Mouse (Mus musculus): Measurements from ENCODE around the gene Lonp1.
"Not testable (repeated sequence)": the region's sequence is repeated elsewhere in the genome, so short reads cannot be mapped to it uniquely, and the experiment has no call there.

Lonp1 gene

DNA sequence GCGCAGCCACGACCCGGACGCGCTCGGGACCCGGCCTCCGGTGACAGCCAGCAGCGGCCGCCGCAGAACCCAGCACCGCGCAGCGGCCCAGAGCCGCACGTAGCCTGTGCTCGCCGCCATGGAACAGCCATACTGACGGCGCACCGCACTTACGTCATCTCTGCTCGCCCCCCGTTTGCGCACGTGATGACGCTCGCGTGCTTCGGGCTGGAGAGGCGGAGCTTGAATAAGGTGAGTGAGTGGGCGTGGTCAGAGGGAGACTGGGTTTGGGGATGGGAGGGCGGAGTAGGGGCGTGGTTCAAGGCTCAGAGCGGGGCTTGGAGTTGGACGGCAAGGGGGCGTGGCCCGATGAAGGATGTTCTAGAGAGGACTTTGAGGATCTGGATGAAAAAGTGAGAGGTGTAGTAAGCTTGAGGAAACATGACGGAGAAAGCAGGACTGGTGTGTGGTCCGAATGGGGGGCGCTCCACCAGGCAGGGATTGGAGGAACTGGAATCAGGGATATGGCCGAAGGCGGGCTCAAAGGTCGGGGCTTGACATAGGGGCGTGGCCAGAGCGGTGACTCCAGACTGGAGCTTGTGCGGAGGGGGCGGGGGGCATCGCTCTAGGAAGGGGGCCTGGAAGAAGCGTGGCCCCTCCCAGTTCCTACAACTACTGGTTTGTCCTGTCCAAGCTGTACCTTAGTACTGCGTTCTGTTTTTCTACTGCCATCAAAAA is at the start of gene Lonp1:
Lonp1 (minus strand) TSS at position 134 of the 717 bp plus-strand sequence.
- DNase-seq (ENCODE audit: low spot score in 2 of 2): peak; percentile 97

DNA sequence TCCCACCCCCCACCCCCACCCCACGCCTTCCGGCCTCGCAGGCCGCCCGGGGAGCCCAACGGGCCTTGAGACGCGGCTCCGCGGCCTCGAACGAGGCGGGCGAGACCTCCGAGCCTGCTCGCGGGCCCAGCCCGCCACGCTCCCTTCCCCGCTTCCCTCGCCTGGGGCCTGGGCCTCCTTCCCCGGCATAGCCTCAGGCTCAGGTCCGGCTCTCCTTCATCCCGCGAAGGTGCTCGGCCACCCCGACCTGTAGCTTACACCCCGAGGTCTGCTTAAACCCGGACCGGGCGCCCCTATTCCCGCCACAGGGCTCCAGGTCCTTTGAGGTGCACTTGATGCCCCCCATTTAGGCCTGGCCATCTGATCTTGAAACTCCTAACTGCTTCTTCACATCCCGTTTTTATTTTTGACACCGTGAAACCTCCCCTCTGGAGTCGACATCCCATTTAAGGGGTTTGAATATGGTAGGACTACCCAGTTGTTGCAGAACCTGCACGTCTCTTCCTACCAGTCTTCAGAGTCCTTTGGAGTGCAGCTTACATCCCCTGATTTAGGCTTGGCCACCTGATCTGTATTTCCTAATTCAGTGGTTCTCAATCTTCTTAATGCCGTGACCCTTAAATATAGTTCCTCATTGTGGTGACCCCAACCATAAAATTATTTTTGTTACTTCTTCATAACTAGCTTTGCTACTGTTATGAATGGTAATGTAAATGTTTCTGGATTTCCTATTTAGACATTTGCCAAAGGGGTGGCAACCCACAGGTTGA is 47.1 kb upstream of the Lonp1 start:
- DNase-seq (ENCODE audit: low spot score in 2 of 2): peak in 1 of 2 experiments; percentile 17

DNA sequence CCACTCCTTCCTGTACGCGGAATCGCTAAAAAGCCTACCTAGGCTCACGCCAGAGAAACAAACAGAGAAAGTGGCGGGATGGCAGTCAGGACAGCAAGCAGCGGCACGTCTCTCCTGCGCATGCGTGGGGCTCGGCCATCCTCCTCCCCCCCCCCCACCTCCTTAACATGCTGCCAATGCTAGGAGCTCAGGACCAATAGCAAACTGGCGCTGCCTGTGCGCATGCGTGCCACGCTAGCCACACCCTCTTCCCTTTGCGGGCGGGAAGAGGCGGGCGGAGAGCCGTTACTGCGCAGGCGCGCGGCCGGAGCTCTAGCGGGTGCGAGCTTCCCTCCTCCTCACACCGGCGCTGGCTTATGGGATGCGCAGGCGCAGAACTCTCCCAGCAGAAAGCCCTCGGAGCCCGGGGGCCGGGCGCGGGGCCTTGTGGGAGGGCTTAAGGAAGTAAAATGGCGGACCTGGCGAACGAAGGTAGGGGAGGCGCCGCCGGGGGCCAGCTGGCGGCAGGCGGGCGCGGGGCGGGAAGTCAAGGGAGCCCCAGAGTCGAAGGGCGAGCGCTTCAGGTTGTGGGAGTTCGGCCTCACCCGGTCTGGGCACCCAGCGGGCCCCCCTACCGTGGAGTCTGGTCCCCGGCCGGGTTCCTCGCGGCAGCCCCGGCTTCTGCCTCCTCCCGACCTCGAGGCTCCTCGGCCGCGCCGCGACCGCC is 46.4 kb upstream of the Lonp1 start, which contains the start of gene Ranbp3:
Ranbp3 (plus strand) TSS at position 354 of the 706 bp plus-strand sequence.
- peak; percentile 96 to 99 for DNase-seq (ENCODE audit: low spot score in 2 of 2)

DNA sequence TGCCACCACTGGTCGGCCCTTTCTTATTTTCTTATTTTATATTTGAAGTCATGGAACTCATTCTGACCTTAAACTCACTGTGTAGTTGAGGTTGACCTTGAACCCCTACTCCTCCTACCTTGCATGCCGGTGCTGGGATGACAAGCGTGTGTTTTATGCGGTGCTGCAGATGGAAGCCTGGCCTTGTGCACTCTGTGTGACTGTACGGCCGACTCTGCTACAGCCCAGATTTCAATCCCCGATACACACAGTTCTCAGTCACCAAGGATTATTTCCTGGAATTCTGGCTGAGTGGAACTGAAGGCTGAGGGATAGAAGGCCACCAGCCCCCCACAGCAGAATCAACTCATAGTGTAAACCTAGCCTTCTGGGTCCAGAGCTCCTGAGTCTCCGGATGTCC is 43.1 kb upstream of the Lonp1 start:
- DNase-seq (ENCODE audit: low spot score in 2 of 2): no peak

DNA sequence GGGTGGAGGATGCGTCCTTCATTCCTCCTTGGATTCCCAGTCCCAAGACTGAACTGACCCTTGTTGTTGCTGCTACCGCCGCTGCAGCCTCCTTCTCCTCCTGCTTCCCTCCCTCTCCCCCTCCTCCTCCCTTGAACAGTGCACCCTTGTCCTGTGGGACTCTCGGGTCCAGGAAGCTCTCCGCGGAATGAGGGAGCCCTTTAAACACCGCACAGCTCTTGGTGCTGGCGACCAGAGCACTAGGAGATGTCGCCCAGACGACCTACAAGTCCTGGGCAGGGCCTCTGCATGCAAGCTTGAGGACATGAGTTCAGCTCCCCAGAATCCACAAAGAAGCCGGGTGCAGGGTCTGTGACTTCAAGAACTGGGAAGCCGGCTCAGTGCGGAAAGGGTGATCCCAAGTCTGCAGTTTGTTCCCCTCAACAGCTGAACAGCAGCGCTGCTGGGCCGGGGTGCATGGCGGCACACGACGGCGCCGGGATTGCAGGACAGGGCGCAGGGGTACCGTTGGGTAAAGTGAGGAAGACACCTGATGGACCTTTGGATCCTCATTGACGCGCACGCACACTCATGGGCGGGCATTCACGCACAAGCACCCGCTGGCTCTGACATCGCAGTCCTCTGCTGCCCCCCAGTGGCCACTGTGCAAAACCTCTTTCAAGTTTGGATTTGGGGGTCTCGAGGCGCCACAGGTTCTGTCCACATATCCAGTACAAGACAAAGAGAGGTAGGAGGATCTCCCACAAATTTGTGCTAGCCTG is 41.9 kb upstream of the Lonp1 start:
- DNase-seq (ENCODE audit: low spot score in 2 of 2): peak; percentile 71 to 78

DNA sequence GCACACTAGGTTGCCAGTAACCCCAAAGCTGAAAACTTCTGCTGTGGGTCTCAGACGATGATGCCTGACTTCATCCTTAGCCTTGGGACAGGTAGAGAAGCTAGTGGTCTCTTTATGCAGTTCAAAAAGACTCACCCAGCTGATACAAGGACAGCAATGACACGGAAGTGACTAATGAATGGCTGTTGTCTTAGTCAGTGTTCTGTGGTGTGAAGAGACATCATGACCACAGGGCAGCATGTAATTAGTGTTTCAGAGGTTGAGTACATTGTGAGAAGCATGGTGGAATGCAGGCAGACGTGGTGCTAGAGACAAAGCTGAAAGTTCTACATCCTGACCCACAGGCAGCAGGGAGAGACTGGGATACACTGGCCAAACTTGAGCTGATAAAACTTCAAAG is 40.9 kb upstream of the Lonp1 start:
- no peak for DNase-seq (ENCODE audit: low spot score in 2 of 2)

DNA sequence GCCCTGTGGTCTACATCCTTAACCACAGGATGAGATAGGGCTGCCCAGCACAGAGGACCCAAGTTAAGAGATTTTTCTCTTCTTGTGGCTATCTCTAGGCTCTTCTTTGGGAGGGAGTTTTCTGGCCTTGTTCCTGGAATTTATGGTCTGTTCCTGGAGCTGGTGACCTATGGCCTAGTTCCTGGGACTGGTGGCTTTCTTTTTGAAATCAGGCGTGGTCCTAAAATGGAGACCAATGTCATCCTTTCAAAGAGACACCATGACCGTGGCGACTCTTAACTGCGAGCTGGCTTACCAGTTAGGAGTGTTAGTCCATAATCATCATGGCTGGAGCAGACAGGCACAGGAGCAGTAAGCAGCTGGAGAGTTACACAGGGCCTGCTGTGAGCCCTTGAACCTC is 39.7 kb upstream of the Lonp1 start:
- DNase-seq (ENCODE audit: low spot score in 2 of 2): no peak

DNA sequence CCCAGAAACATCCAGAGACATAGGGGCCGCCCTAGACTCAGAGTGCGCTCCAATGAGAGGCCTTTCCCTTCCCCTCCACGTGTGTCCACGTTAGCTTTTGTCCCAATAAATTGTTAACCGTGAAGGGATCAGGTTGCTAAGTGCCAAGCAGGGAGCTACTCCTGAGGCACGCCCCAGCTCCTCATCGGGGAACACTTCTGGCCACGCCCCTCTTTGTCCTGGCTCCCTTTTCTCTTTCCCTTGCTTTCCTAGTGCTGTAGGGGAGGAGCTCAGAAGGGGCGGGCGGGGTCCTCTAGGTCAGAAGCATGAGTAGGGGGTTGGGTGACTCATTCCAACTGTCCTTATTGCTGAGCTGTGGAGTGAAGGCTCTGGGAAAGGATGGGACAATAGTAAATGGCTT is 37.6 kb upstream of the Lonp1 start:
- DNase-seq (ENCODE audit: low spot score in 2 of 2): no peak

DNA sequence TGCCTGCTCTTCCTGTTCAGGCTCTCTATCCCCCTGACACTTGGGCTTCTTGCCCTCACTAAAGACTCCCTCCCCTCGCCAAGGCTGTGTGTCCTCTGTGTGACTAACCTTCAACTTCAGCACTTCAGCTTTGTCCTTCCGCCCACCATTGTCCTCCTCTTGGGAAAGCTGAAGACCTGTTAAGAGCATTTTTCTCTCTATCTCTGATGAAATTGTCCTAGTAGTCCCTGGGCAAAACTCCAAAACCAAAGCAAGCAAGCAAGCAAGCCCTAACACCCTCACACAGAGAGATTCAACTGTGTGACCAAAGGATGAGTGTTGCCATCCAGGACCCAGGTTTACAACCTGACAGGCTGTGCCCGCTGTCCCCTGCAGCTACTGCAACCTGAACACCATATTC is 37.0 kb upstream of the Lonp1 start:
- no peak for DNase-seq (ENCODE audit: low spot score in 2 of 2)

DNA sequence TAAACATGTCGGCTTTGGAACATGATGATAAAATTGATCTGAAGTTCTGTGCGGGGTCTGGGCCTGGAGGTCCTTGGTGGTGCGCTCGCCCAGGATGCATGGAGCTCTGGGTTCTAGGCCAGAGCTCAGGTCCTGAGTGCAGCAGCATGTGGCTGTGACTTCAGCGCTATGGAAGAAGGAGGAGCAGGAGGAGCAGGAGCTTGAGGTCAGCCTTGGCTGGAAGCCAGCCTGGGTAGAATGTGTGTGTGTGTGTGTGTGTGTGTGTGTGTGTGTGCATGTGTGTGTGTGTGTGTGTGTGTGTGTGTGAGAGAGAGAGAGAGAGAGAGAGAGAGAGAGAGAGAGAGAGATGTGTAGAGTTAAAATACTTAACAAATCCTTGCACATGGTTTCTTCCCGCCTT is 29.5 kb upstream of the Lonp1 start:
- DNase-seq (ENCODE audit: low spot score in 2 of 2): no peak

DNA sequence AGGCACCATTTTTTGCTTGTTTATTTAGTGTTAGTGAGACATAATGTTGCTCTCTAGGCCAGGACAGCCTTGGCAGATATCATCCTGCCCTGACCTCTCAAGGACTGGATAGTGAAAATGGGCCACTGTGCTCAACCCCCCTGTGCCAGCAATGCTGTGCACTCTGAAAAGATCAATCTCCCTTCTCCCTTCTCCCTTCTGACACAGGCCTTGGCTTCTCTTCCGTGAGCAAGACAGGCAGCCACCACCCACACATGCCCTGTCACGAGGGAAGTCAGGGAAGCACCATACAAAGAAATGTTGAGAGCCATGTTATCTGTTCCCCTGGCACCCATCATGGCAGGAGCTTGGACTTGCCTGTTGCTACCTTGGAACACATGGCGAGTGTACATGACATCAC is 28.6 kb upstream of the Lonp1 start:
- DNase-seq (ENCODE audit: low spot score in 2 of 2): no peak

DNA sequence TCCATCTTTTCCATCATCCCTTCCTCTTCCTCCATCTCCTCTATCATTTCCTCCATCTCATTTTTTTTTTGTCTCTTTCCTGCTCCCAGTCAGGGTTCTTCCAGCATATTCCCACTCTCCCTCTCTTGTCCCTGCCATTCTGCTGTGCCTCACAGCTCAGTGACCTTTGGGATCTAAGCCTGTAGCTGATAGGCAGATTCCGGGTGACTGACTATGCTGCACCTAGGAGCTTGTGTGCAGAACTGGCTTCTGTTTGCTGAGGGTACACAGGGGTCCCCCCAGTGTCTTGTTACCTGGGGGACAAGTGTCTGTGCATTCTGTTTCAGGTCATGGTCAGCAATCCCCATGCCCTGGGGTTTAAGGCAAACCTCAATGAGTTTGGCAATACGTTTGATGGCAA is 28.1 kb upstream of the Lonp1 start:
- DNase-seq (ENCODE audit: low spot score in 2 of 2): no peak

DNA sequence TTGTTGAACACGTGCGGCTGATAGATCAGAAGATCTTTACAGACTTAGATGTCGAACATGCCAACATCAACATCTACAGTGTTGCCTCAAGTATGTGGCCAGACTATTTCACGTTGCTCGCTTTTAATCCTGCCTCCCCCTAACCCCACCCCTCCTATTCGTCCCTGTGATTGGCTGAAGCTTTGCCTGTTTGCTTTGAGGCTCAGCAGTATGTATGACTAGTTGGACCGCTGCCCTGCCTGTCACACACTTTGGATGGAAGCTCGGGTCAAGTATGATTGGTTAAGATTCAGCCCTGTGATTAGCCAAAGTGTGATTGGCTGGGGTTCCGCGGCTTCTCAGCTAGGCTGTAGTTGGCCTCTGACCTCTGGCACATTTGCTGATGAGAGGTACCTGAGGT is 25.1 kb upstream of the Lonp1 start:
- no peak for DNase-seq (ENCODE audit: low spot score in 2 of 2)

DNA sequence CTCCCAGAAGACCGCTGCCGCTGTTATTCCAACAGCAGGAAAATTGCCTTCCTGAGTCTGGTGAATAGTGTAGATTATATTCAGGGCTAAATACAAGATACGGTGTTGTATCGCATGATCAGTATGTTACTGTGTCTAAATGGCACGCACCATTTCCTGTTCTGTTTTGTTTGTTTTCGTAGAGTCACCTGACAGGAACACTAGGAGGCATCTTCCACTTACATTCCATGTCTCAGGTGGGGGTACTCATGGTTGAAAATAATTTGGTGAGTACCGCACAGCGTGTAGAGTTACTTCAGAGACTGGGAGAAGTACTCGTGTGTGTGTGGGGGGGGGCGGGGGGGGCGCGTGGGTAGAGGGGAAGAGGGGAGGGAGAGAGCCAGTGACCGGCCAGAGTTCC is 20.9 kb upstream of the Lonp1 start:
- DNase-seq (ENCODE audit: low spot score in 2 of 2): no peak

DNA sequence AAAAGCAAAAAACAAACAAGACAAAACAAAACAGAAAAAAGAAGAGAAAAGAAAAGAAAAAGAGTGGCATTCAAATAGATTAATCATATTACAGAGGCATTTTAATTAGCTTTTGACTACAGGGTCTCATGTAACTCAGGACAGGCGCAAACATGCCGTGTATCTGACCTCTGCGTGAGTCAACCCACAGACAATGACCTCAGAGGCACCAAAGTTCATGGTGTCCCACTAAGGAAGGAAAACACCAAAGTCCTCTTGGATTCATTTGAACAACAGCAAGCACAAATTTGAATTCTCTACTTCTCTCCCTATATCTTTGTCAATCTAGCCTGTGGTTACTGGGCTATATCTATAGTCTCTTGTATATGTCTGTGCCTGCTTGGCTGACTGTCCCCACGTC is 16.6 kb upstream of the Lonp1 start:
- DNase-seq (ENCODE audit: low spot score in 2 of 2): no peak

DNA sequence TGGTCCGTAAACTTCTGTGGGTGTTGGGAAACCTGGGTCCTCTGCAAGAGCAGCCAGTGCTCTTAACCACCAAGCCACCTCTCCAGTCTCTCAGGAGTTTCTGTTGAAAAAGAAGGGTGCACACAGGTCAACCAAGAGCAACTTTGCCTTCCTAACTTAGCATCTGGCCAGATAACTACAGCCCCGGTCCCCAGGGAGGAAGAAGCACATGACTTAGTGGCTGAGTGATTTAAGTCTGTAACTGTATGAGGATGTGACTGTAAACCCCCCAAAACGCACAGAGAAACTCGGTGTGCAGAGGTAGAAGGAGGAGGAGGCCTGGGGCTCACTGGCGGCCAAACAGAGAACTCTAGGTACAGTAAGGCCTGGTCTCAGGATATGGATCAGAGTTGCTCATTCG is 7.3 kb upstream of the Lonp1 start:
- DNase-seq (ENCODE audit: low spot score in 2 of 2): no peak

DNA sequence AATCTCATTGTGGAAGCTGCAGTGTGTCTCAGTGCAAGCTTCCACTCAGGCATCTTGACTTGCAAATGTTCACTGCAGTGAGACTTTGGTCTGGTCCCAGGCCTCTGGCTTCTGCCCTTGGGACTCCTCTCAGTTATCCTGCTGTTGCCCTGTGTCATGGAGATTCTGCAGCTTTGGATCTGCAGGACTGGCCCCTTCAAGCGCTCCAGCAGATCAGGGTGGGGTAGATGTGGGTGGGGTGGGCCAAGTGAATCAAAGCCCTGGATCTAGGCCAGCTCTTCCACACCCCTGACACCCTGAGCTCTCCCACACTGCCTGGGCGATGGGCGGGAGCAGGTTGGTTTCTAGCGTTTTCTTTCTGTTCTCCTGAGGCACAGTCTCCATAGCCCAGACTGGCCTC is 5.1 kb upstream of the Lonp1 start:
- DNase-seq (ENCODE audit: low spot score in 2 of 2): no peak

DNA sequence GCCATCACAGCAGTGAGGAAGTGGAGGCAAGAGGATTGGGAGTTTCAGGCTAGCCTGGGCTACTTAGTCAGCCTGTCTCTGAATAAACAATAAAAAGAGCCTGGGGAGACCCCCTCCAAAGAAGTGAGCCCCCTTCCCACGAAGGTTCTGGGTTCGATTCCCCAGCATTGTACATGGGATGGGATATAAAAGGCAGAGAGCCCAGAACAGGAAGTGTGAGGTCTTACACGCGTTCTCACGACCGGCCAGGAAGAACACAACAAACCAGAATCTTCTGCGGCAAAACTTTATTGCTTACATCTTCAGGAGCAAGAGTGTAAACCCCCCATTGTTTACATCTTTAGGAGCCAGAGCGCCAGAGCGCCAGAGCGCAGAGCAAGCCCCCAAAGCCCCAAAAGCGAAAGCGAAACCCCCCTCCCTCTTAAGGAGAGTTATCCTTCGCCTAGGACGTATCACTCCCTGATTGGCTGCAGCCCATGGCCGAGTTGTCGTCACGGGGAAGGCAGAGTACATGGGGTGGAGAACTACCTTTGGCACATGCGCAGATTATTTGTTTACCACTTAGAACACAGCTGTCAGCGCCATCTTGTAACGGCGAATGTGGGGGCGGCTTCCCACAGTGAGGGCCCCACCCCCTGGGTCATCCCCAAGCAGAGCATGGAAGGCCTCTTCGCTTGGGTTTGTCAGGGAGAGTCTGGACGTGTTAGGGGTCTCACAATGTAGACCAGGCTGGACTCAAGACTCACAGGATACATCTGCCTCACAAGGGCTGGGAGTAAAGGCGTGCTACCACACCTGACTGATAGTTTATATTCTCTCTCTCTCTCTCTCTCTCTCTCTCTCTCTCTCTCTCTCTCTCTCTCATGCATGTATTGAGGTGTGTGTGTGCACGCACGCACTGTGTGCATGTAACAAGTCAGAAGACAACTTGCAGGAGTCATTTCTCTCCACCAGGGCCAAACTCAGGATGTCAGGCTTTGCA is 3.4 kb upstream of the Lonp1 start:
- DNase-seq (ENCODE audit: low spot score in 2 of 2): not testable (repeated sequence)

DNA sequence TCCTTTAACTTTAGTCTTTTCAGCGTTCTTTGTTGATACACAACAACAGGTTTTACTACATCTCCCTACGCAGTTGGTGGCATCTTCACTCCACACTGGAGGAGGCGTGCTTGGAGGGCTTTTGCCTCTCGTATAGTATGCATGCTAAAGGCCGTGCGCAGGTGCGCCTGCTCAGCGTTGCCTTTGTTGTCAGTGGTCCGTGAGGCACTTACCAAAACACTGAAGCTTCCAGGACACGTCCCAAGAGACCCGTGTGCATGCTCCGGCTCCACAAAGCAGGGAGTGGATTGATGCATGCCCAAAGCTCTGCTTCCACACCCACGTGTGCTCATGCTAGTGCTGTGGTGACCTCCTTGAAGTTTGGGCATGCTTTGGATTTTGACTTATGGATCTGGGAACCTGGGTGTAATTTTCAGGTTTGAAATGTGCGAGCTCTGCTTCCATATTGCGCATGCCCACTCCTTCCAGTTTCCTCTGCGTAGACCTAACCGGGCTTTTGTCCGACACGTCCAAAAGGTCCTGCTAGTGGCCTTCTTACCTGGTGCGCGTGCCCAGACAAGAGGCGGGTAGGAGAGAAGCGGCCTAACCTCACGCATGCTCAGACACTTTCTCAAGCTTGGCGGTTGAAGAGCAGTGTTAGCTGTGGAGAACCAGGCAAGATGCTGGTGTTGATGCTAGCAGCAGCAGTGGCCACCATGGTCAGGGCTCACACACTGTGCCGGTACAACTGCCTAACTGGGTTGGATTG is 1.0 kb upstream of the Lonp1 start, which contains the start of gene Catsperd:
Catsperd (plus strand) TSS at position 614 of the 748 bp plus-strand sequence.
- peak in 1 of 2 experiments; percentile 56 for DNase-seq (ENCODE audit: low spot score in 2 of 2)

DNA sequence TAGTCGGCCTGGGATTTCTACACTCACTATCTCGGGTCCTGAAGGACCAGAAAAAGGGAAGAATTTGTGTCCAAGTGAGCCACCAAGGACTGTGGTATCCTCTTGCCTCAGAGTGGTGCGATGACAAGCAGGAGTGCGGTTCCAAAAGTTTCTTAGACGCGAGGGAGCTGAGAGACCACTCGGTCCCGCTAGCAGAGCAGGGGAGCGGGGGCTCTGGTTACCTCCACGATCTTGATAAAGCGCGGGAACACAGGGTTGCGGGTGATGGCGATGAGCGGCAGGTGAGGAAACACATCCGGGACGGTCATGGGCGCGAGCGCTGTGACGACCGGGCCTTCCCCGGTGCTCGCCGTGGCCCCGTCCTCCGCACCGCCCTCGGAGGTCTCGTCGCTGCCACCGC is 427 bp downstream of the Lonp1 start:
- DNase-seq (ENCODE audit: low spot score in 2 of 2): no peak
